Mouse (Mus musculus) liver, embryonic 11.5 days (tissue): Measurements from ENCODE around the gene Nme9. TPM values are rescaled to one million over a fixed set of nuclear protein-coding genes. Genes with fewer than 3 reads are reported as not detected.

Experiments used
- polyA plus RNA-seq: library from polyadenylated mRNA; unstranded; fragments of >200 nt; fragmentation: Nextera tagmentation; extraction: Ambion mirVana; gene quantifications from 2 replicates; pipeline ENCODE4 v1.2.1, GENCODE M21; 2014

Nme9 gene
- polyA plus RNA-seq, 1 experiment from 2014 or later = not detected

Other genes starting within 250 kb of the Nme9 start
- not detected in 2 replicates for gene Faiml, start 214.2 kb upstream of the Nme9 start, polyA plus RNA-seq
- 45.8 and 49.9 TPM in 2 replicates for gene Cep70, start 208.1 kb upstream of the Nme9 start, polyA plus RNA-seq
- gene Esyt3, start 92.9 kb upstream of the Nme9 start, polyA plus RNA-seq = 0.08 and 0.10 TPM in 2 replicates
- 4.8 and 5.5 TPM in 2 replicates for gene Mras, start 14.1 kb upstream of the Nme9 start, polyA plus RNA-seq
- 19.5 and 23.7 TPM in 2 replicates for gene Armc8, start 117.4 kb downstream of the Nme9 start, polyA plus RNA-seq
- gene Dbr1, start 124.3 kb downstream of the Nme9 start, polyA plus RNA-seq = 36.5 and 39.7 TPM in 2 replicates
- gene A4gnt, start 161.0 kb downstream of the Nme9 start, polyA plus RNA-seq = not detected in 2 replicates
- 5.0 and 6.2 TPM in 2 replicates for gene Dzip1l, start 178.0 kb downstream of the Nme9 start, polyA plus RNA-seq